9 mouse cellular contexts compared by ENCODE assay signal in genomic region chr7:112120861-112121810, GRCm38 (mm10). TPM values are rescaled to one million over a fixed set of nuclear protein-coding genes. Genes with fewer than 3 reads are reported as not detected.
DNase-seq lines count a peak whose midpoint lies in the region; ATAC-seq lines count a peak whose summit lies in the region.
"Had no signal": no experiment of that assay in that cellular context is flagged by ENCODE, and none has a peak within 500 bp of the region (broad histone marks: within the 10 kb centered on the region; RNA-seq: fewer than 3 reads in every experiment).

No protein-coding gene starts in this region.

- no peak overlapping the region for H3K4me2 ChIP-seq in heart, embryonic 14.5 days (ENCODE audit: low read length)
- H3K4me2 ChIP-seq: neural tube, embryonic 15.5 days had no signal

- no peaks in the 10 kb centered on the region for H3K9me3 ChIP-seq in heart, embryonic 14.5 days (ENCODE audit: control insufficient read depth, low read length)
- H3K9me3 ChIP-seq: neural tube, embryonic 15.5 days had no signal

- peaks cover 18 to 28% of the 10 kb centered on the region in 2 experiments for H3K4me1 ChIP-seq in heart, embryonic 14.5 days (ENCODE audit: control insufficient read depth in 2 of 2, insufficient read depth in 2 of 2, low read length in 2 of 2)

- H3K9ac ChIP-seq in heart, embryonic 14.5 days (ENCODE audit: low read length), result peak overlapping the region; percentile 17; the same call in 1 of the 2 replicates
- H3K9ac ChIP-seq: neural tube, embryonic 15.5 days had no signal

- WGBS in heart, embryonic 14.5 days, result 69% methylated on average over 11 of the region's 11 CpGs

- no peaks in the 10 kb centered on the region for H3K27me3 ChIP-seq in heart, embryonic 14.5 days (ENCODE audit: control insufficient read depth, insufficient read depth, low read length)
- H3K27me3 ChIP-seq: neural tube, embryonic 15.5 days had no signal

- H3K36me3 ChIP-seq in heart, embryonic 14.5 days (ENCODE audit: control insufficient read depth, insufficient read depth, low read length), result peaks cover 18% of the 10 kb centered on the region; the same call in 1 of the 2 replicates
- H3K36me3 ChIP-seq: neural tube, embryonic 15.5 days had no signal

- H3K27ac ChIP-seq in heart, embryonic 14.5 days (replicated peaks in 1 of 2; ENCODE audit: control insufficient read depth in 1 of 2, insufficient read depth in 1 of 2, low read depth in 2 of 2, low read length in 2 of 2), result no peak overlapping the region
- H3K27ac ChIP-seq: neural tube, embryonic 15.5 days had no signal

- no peak for DNase-seq in heart, postnatal 25 days (ENCODE audit: low spot score)
- DNase-seq in adrenal gland, postnatal 36 days, result peak; percentile 35 to 57
- peak; percentile 81 for DNase-seq in cerebellum, adult 11-12 months
- DNase-seq in kidney, adult 8-10 months, result peak; percentile 16 to 43
- no peak for DNase-seq in right cerebral cortex, postnatal 4 days
- no peak for DNase-seq in frontal cortex, postnatal 14 days (ENCODE audit: low spot score in 2 of 2)

- ATAC-seq in heart, embryonic 14.5 days (ENCODE audit: insufficient number of reproducible peaks, insufficient read depth, low FRiP score, low read depth), result no peak

- intact Hi-C loops in heart, postnatal 25 days (cut with DNase I), result no loop called here

- no peak overlapping the region for H3K4me3 ChIP-seq in heart, embryonic 14.5 days (ENCODE audit: control insufficient read depth in 1 of 2, insufficient read depth in 1 of 2, low read depth in 1 of 2, low read length in 2 of 2)
- H3K4me3 ChIP-seq: neural tube, embryonic 15.5 days had no signal

RNA-seq across cellular contexts. Expression of gene Dkk3, which starts 37.7 kb away (rescaled TPM):
- 65.4 and 86.3 TPM in 2 replicates for polyA plus RNA-seq in heart, embryonic 14.5 days (2014; fragmentation: Nextera tagmentation; extraction: Ambion mirVana)
- 10 to 100 TPM; 44.8 to 46.7 TPM for total RNA-seq in heart, postnatal 25 days (2021)
- 10 to 100 TPM; 15.9 to 18.9 TPM for total RNA-seq in adrenal gland, postnatal 36 days (2021)
- total RNA-seq: megakaryocyte-erythroid progenitor cell, adult 5-6 weeks had no signal

Comparison
In these comparisons a context has a peak if more than half of its experiments do, and no peak if none do; other contexts are left out.
1. DNase-seq: peak in adrenal gland, postnatal 36 days (2 of 2), cerebellum, adult 11-12 months (single experiment) and kidney, adult 8-10 months (2 of 2); none in heart, postnatal 25 days (single experiment), right cerebral cortex, postnatal 4 days (single experiment) and frontal cortex, postnatal 14 days (0 of 2).